Comparison of ENCODE assay signal across 18 mouse cellular contexts in genomic region chr2:71867019-71867418, GRCm38 (mm10). TPM values are rescaled to one million over a fixed set of nuclear protein-coding genes. Genes with fewer than 3 reads are reported as not detected.
DNase-seq lines count a peak whose midpoint lies in the region; ATAC-seq and TF ChIP-seq lines count a peak whose summit lies in the region.
"Had no signal": no experiment of that assay in that cellular context is flagged by ENCODE, and none has a peak within 500 bp of the region (broad histone marks: within the 10 kb centered on the region; RNA-seq: fewer than 3 reads in every experiment).

No protein-coding gene starts in this region.

- no peak for ATAC-seq in heart, embryonic 15.5 days (replicated peaks; ENCODE audit: insufficient number of reproducible peaks, insufficient read depth, low FRiP score, low read depth)
- ATAC-seq in liver, postnatal 0 days: peak; percentile 25; the same call in 1 of the 2 replicates
- ATAC-seq in liver, embryonic 12.5 days: no peak
- ATAC-seq: forebrain, postnatal 0 days; intestine, embryonic 15.5 days had no signal

- no peak for TF ChIP-seq EP300 in liver, postnatal 0 days (IDR thresholded peaks at IDR 0.05; ENCODE audit: low read depth)

- no peak overlapping the region for H3K4me2 ChIP-seq in heart, embryonic 15.5 days
- H3K4me2 ChIP-seq in liver, postnatal 0 days (ENCODE audit: low read depth, low read length): peak overlapping the region; percentile 4; the same call in 1 of the 2 replicates
- H3K4me2 ChIP-seq in liver, embryonic 12.5 days: no peak overlapping the region
- H3K4me2 ChIP-seq: intestine, embryonic 15.5 days; liver, embryonic 13.5 days had no signal

- no peaks in the 10 kb centered on the region for H3K79me2 ChIP-seq in macrophage (ENCODE audit: inconsistent target)

- WGBS in heart, embryonic 15.5 days: 80% methylated on average over 3 of the region's 3 CpGs
- WGBS in liver, postnatal 0 days (ENCODE audit: insufficient replicate concordance): 41% methylated on average over 3 of the region's 3 CpGs
- 62% methylated on average over 3 of the region's 3 CpGs for WGBS in liver, embryonic 12.5 days (ENCODE audit: insufficient replicate concordance)
- WGBS in macrophage (ENCODE audit: missing documents): 21% methylated on average over 3 of the region's 3 CpGs

- no peaks in the 10 kb centered on the region for H3K27me3 ChIP-seq in heart, embryonic 15.5 days
- H3K27me3 ChIP-seq in liver, postnatal 0 days (ENCODE audit: insufficient read depth, low read length): no peaks in the 10 kb centered on the region
- no peaks in the 10 kb centered on the region for H3K27me3 ChIP-seq in liver, embryonic 12.5 days (replicated peaks)
- H3K27me3 ChIP-seq: intestine, embryonic 15.5 days; liver, embryonic 13.5 days had no signal

- H3K36me3 ChIP-seq in heart, embryonic 15.5 days: no peaks in the 10 kb centered on the region
- H3K36me3 ChIP-seq in liver, postnatal 0 days (replicated peaks; ENCODE audit: insufficient read depth, low read length): no peaks in the 10 kb centered on the region
- H3K36me3 ChIP-seq in liver, embryonic 12.5 days: no peaks in the 10 kb centered on the region
- H3K36me3 ChIP-seq in ES-E14 (ENCODE audit: control insufficient read depth, insufficient read depth, low read length, poor library complexity, severe bottlenecking) (no peaks in the 10 kb centered on the region), macrophage (ENCODE audit: inconsistent target) (no peaks in the 10 kb centered on the region)
- H3K36me3 ChIP-seq: intestine, embryonic 15.5 days; liver, embryonic 13.5 days had no signal

- peaks cover 6% of the 10 kb centered on the region for H3K4me1 ChIP-seq in heart, embryonic 15.5 days (replicated peaks)
- peaks cover 14% of the 10 kb centered on the region for H3K4me1 ChIP-seq in liver, postnatal 0 days (ENCODE audit: insufficient read depth)
- peaks cover 2% of the 10 kb centered on the region; the same call in 1 of the 2 replicates for H3K4me1 ChIP-seq in liver, embryonic 12.5 days
- H3K4me1 ChIP-seq in ES-E14 (ENCODE audit: control insufficient read depth in 2 of 2, insufficient read depth in 2 of 2, low read length in 2 of 2, poor library complexity in 1 of 2): peaks cover 14 to 25% of the 10 kb centered on the region in 2 experiments

- in situ Hi-C loops in ES-E14 (cut with MboI; ENCODE audit: low sequenced_read_pairs in 2 of 2, unreplicated experiment in 2 of 2): no loop called here

- H3K4me3 ChIP-seq in heart, embryonic 15.5 days: no peak overlapping the region
- H3K4me3 ChIP-seq in liver, postnatal 0 days (ENCODE audit: low read depth, low read length): no peak overlapping the region
- no peak overlapping the region for H3K4me3 ChIP-seq in liver, embryonic 12.5 days
- H3K4me3 ChIP-seq in ES-E14 (ENCODE audit: insufficient read depth in 1 of 2, low read depth in 1 of 2, low read length in 2 of 2, poor library complexity in 1 of 2, severe bottlenecking in 1 of 2): peak overlapping the region in 1 of 2 experiments; percentile 13; a peak in 2 of 4 replicates
- no peak overlapping the region for H3K4me3 ChIP-seq in macrophage (ENCODE audit: inconsistent target)
- H3K4me3 ChIP-seq: intestine, embryonic 15.5 days; liver, embryonic 13.5 days had no signal

- no peak overlapping the region for H3K9ac ChIP-seq in heart, embryonic 15.5 days
- no peak overlapping the region for H3K9ac ChIP-seq in liver, postnatal 0 days (replicated peaks)
- H3K9ac ChIP-seq in liver, embryonic 12.5 days: no peak overlapping the region
- peak overlapping the region; percentile 65 for H3K9ac ChIP-seq in ES-E14 (ENCODE audit: insufficient read depth, low read depth, low read length, poor library complexity, severe bottlenecking)
- H3K9ac ChIP-seq: forebrain, postnatal 0 days; intestine, embryonic 15.5 days; liver, embryonic 13.5 days had no signal

- TF ChIP-seq CTCF in liver, postnatal 0 days (IDR thresholded peaks at IDR 0.05; ENCODE audit: low read depth): no peak

- DNase-seq in heart, postnatal 4 days: no peak
- no peak for DNase-seq in liver, postnatal 0 days
- DNase-seq in ES-E14 (ENCODE audit: low read depth, low spot score): no peak
- no peak for DNase-seq in left cerebral cortex, postnatal 10 days (ENCODE audit: extremely low spot score in 1 of 2, low spot score in 2 of 2)
- DNase-seq in testis, postnatal 10 days (ENCODE audit: low spot score): no peak
- DNase-seq: adrenal gland, postnatal 10 days; cerebellum, adult 9-11 months; forebrain, postnatal 0 days; gastrocnemius, postnatal 36 days; left cerebral cortex, postnatal 4 days; liver, embryonic 13.5 days; lung, postnatal 4 days; midbrain, embryonic 14.5 days; right cerebral cortex, postnatal 4 days had no signal

- H3K9me3 ChIP-seq in heart, embryonic 15.5 days (replicated peaks): no peaks in the 10 kb centered on the region
- H3K9me3 ChIP-seq in liver, postnatal 0 days (ENCODE audit: low read length): no peaks in the 10 kb centered on the region
- H3K9me3 ChIP-seq in liver, embryonic 12.5 days (replicated peaks): no peaks in the 10 kb centered on the region
- no peaks in the 10 kb centered on the region for H3K9me3 ChIP-seq in ES-E14 (ENCODE audit: control insufficient read depth, insufficient read depth, low read depth, low read length)
- H3K9me3 ChIP-seq: intestine, embryonic 15.5 days; liver, embryonic 13.5 days had no signal

- H3K27ac ChIP-seq in heart, embryonic 15.5 days: peak overlapping the region; percentile 45; the same call in 1 of the 2 replicates
- peak overlapping the region; percentile 75 for H3K27ac ChIP-seq in liver, postnatal 0 days (ENCODE audit: low read depth)
- no peak overlapping the region for H3K27ac ChIP-seq in liver, embryonic 12.5 days
- H3K27ac ChIP-seq in ES-E14 (ENCODE audit: insufficient read depth, low read depth, low read length, poor library complexity, severe bottlenecking) (peak overlapping the region; percentile 95), macrophage (peak overlapping the region; percentile 60)
- H3K27ac ChIP-seq: intestine, embryonic 15.5 days had no signal

- intact Hi-C loops in left cerebral cortex, postnatal 10 days (cut with DNase I): no loop called here

TF ChIP-seq in ES-E14, 5 proteins besides CTCF, POLR2A, EP300 and RAD21:
- TF ChIP-seq ZNF384 (IDR thresholded peaks at IDR 0.05; ENCODE audit: low read depth, low read length) (no peak), ZC3H11A (IDR thresholded peaks at IDR 0.05; ENCODE audit: borderline replicate concordance, low read depth, low read length) (no peak), MAFK (IDR thresholded peaks at IDR 0.05; ENCODE audit: insufficient read depth, low read depth, low read length) (no peak), HCFC1 (IDR thresholded peaks at IDR 0.05; ENCODE audit: borderline replicate concordance, insufficient read depth, low read length) (no peak), CHD2 (IDR thresholded peaks at IDR 0.05; ENCODE audit: low read depth, low read length) (no peak)

RNA-seq across cellular contexts. Expression of gene Pdk1, which starts 6.0 kb away (rescaled TPM):
- 86.5 and 97.9 TPM in 2 replicates for polyA plus RNA-seq in heart, embryonic 15.5 days (2015; fragmentation: Nextera tagmentation; extraction: Ambion mirVana)
- total RNA-seq in heart, postnatal 4 days (2021): 100 to 1,000 TPM; 129 to 138 TPM
- polyA plus RNA-seq in liver, postnatal 0 days (2015; fragmentation: Nextera tagmentation; extraction: Ambion mirVana): 24.5 and 27.1 TPM in 2 replicates
- 70.0 and 70.5 TPM in 2 replicates for polyA plus RNA-seq in liver, embryonic 12.5 days (2016; fragmentation: Nextera tagmentation; extraction: Ambion mirVana)
- total RNA-seq in ES-E14 (2012; rRNA removed): 54.9 and 97.8 TPM in 2 replicates
- 10 to 100 TPM in 14 of 26 experiments, 1 to 10 TPM in 12; 1.3 to 44.0 (median 12.1) TPM for total RNA-seq in macrophage (2018; cell fraction: chromatin; rRNA removed)
- total RNA-seq in macrophage (2018; cell fraction: cytosol; rRNA removed): 10 to 100 TPM in 13 of 26 experiments, 1 to 10 TPM in 13; 5.3 to 23.6 (median 11.2) TPM
- total RNA-seq in macrophage (2018; cell fraction: nucleus; rRNA removed): 10 to 100 TPM in 12 of 26 experiments, 1 to 10 TPM in 14; 2.8 to 36.2 (median 8.8) TPM
- polyA plus RNA-seq in macrophage (2018): 19.0 to 31.9 TPM (median 22.9 TPM) in 3 replicates
- total RNA-seq in left cerebral cortex, postnatal 10 days (2021): 10 to 100 TPM; 31.8 to 34.8 TPM
